Comparison of ENCODE assay signal across 10 mouse cellular contexts in the genomic region with DNA sequence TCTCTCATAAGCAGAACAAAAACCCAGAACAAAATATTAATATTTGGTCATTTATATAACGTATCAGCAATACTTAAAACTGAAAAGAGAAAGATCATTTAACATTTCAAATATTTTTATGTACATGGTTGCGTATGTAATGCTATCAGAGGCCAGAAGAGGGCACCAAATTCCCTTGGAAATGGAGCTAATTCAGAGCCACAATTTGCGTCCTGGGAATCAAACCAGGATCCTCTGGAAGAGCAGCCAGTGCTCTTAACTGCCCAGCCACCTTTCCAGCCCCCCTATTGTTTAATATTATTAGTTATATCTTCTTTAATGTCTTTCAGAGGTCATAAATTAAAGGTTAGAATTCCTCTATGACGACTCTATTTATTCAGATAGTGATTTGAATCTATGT. TPM values are rescaled to one million over a fixed set of nuclear protein-coding genes. Genes with fewer than 3 reads are reported as not detected.
DNase-seq lines count a peak whose midpoint lies in the region; ATAC-seq lines count a peak whose summit lies in the region.
"Had no signal": no experiment of that assay in that cellular context is flagged by ENCODE, and none has a peak within 500 bp of the region (broad histone marks: within the 10 kb centered on the region; RNA-seq: fewer than 3 reads in every experiment).

No protein-coding gene starts in this region.

- no peaks in the 10 kb centered on the region for H3K9me3 ChIP-seq in kidney, embryonic 14.5 days (ENCODE audit: control insufficient read depth, low read length)
- no peaks in the 10 kb centered on the region for H3K9me3 ChIP-seq in limb, embryonic 11.5 days (ENCODE audit: control insufficient read depth, low read length)
- H3K9me3 ChIP-seq: limb, embryonic 12.5 days had no signal

- no peak for ATAC-seq in kidney, embryonic 14.5 days (ENCODE audit: low FRiP score, low TSS enrichment)
- no peak for ATAC-seq in limb, embryonic 11.5 days (ENCODE audit: insufficient number of reproducible peaks, low FRiP score, low TSS enrichment, low read depth)

- no peak overlapping the region for H3K27ac ChIP-seq in kidney, embryonic 14.5 days (ENCODE audit: low read depth, low read length)
- H3K27ac ChIP-seq in limb, embryonic 11.5 days (replicated peaks; ENCODE audit: low read depth, low read length) = no peak overlapping the region
- H3K27ac ChIP-seq: limb, embryonic 12.5 days had no signal

- no peaks in the 10 kb centered on the region for H3K36me3 ChIP-seq in kidney, embryonic 14.5 days (ENCODE audit: control insufficient read depth, insufficient read depth, low read length)
- H3K36me3 ChIP-seq in limb, embryonic 11.5 days (ENCODE audit: control insufficient read depth, insufficient read depth, low read length) = no peaks in the 10 kb centered on the region
- H3K36me3 ChIP-seq: limb, embryonic 12.5 days had no signal

- WGBS in kidney, embryonic 14.5 days = 38% methylated on average over 4 of the region's 4 CpGs
- WGBS in limb, embryonic 11.5 days = 32% methylated on average over 4 of the region's 4 CpGs

- H3K27me3 ChIP-seq in kidney, embryonic 14.5 days (ENCODE audit: control insufficient read depth, insufficient read depth, low read length) = no peaks in the 10 kb centered on the region; the same call in 1 of the 2 replicates
- no peaks in the 10 kb centered on the region for H3K27me3 ChIP-seq in limb, embryonic 11.5 days (ENCODE audit: control insufficient read depth, insufficient read depth, low read length)

- H3K4me1 ChIP-seq in kidney, embryonic 14.5 days (ENCODE audit: control insufficient read depth, insufficient read depth, low read length) = no peaks in the 10 kb centered on the region
- H3K4me1 ChIP-seq in limb, embryonic 11.5 days (ENCODE audit: control insufficient read depth, insufficient read depth, low read length) = no peaks in the 10 kb centered on the region
- H3K4me1 ChIP-seq: limb, embryonic 12.5 days had no signal

- no peak overlapping the region for H3K9ac ChIP-seq in kidney, embryonic 14.5 days (ENCODE audit: low read depth, low read length)
- H3K9ac ChIP-seq in limb, embryonic 11.5 days (ENCODE audit: low read length) = no peak overlapping the region
- H3K9ac ChIP-seq: limb, embryonic 12.5 days had no signal

- H3K4me3 ChIP-seq in kidney, embryonic 14.5 days (ENCODE audit: low read length) = no peak overlapping the region
- no peak overlapping the region for H3K4me3 ChIP-seq in limb, embryonic 11.5 days (ENCODE audit: low read depth, low read length)
- H3K4me3 ChIP-seq: erythroblast, embryonic 14.5 days; limb, embryonic 12.5 days had no signal

- peak; percentile 48 for DNase-seq in kidney, adult 18-20 months
- DNase-seq in 3T3-L1 (ENCODE audit: low read depth, low spot score) (peak; percentile 76), A20 (ENCODE audit: low read depth, low spot score) (peak; percentile 24)
- peak; percentile 55 to 72 for DNase-seq in cerebellum, postnatal 14 days
- peak; percentile 71 for DNase-seq in limb, embryonic 11.5 days (ENCODE audit: low spot score)
- DNase-seq in yolk sac, embryonic 10.5 days (ENCODE audit: low spot score) = no peak
- no peak for DNase-seq in ovary, postnatal 36 days (ENCODE audit: low spot score)

- H3K4me2 ChIP-seq in kidney, embryonic 14.5 days (replicated peaks; ENCODE audit: low read depth, low read length) = no peak overlapping the region
- H3K4me2 ChIP-seq in limb, embryonic 11.5 days (ENCODE audit: low read depth, severe bottlenecking) = no peak overlapping the region
- H3K4me2 ChIP-seq: limb, embryonic 12.5 days had no signal

RNA-seq across cellular contexts. Expression of a gene that starts 3.7 kb away (rescaled TPM):
- 0.67 and 0.81 TPM in 2 replicates for polyA plus RNA-seq in kidney, embryonic 14.5 days (2014; fragmentation: Nextera tagmentation; extraction: Ambion mirVana)
- polyA plus RNA-seq in limb, embryonic 11.5 days (2014; fragmentation: Nextera tagmentation; extraction: Ambion mirVana) = 0.44 and 0.48 TPM in 2 replicates
- polyA plus RNA-seq: erythroblast, embryonic 14.5 days had no signal

Comparison
In these comparisons a context has a peak if more than half of its experiments do, and no peak if none do; other contexts are left out.
1. DNase-seq: peak in kidney, adult 18-20 months (single experiment), 3T3-L1 (single experiment), A20 (single experiment), cerebellum, postnatal 14 days (2 of 2) and limb, embryonic 11.5 days (single experiment); none in yolk sac, embryonic 10.5 days (single experiment) and ovary, postnatal 36 days (single experiment).